Mouse (Mus musculus) stomach, embryonic 14.5 days (tissue): ENCODE data around the gene Tfap2e. TPM values are rescaled to one million over a fixed set of nuclear protein-coding genes. Genes with fewer than 3 reads are reported as not detected.

ENCODE experiments used
- polyA plus RNA-seq: library from polyadenylated mRNA; unstranded; fragments of >200 nt; fragmentation: Nextera tagmentation; extraction: Ambion mirVana; gene quantifications from 2 replicates; pipeline ENCODE4 v1.2.1, GENCODE M21; 2014

Gene Tfap2e
- polyA plus RNA-seq, 1 experiment from 2014 or later: not detected

Other genes with a start within 250 kb of the Tfap2e start
- gene Ago4, start 202.8 kb downstream of the Tfap2e start, polyA plus RNA-seq: 2.4 and 3.3 TPM in 2 replicates
- 41.2 and 49.4 TPM in 2 replicates for gene Clspn, start 179.3 kb downstream of the Tfap2e start, polyA plus RNA-seq
- 3.5 and 4.3 TPM in 2 replicates for gene 5730409E04Rik, start 126.4 kb downstream of the Tfap2e start, polyA plus RNA-seq
- 461 and 487 TPM in 2 replicates for gene Psmb2, start 58.6 kb downstream of the Tfap2e start, polyA plus RNA-seq
- gene Ncdn, start 17.2 kb upstream of the Tfap2e start, polyA plus RNA-seq: 21.9 and 23.9 TPM in 2 replicates
- 22.4 and 30.1 TPM in 2 replicates for gene AU040320, start 17.3 kb upstream of the Tfap2e start, polyA plus RNA-seq
- 28.9 and 34.7 TPM in 2 replicates for gene Zmym4, start 231.9 kb upstream of the Tfap2e start, polyA plus RNA-seq